Comparison of ENCODE assay signal across 8 mouse cellular contexts in the genomic region with DNA sequence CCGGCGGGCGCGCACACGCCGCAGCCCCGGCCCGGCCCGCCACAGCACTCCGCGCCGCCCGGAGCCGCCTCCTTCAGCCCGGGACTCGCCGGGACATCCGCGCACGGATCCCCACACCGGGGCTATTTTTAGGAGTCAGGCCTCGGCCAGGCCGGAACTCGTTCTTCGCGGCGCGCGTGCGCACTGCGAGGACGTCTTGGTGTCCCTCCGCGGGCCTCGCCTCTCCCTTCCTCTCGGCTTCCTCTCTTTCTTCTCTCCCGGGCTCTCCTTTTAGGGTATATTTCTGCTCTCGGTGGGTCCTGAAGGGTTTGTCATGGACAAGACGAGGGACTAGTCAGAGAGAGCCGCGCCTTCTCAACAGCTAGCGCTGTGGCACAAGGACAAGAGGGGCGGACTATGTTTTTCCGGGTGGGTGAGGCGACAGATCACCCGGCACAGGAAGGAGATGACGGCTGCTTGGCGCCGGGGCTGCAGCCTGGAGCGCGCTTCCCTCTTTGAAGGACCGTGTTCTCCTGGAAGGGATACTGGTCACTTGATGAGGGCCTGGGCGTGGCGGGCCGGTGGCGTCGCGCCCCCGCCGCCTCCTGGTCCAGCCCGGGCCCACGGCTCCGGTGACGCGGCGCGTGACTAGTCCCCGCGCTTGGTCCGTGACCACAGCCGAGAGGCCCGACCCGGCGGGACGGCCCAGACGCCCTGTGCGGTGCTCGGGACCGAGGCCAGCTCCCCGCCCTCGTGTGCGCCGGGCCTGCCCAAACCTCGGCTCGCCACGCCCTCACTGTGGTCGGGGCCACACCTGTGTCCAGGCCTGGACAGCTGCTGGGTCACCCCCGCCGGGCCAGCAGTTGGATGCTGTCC. TPM values are rescaled to one million over a fixed set of nuclear protein-coding genes. Genes with fewer than 3 reads are reported as not detected.
DNase-seq lines count a peak whose midpoint lies in the region; ATAC-seq lines count a peak whose summit lies in the region.

A gene (minus strand): TSS at position 130 of the 855 bp plus-strand sequence.

- peaks cover 3% of the 10 kb centered on the region for H3K4me1 ChIP-seq in brown adipose tissue, adult 24 weeks (ENCODE audit: control insufficient read depth, insufficient read depth, insufficient read length, low read length)
- peaks cover 43% of the 10 kb centered on the region for H3K4me1 ChIP-seq in heart, embryonic 13.5 days
- H3K4me1 ChIP-seq in liver, embryonic 12.5 days = peaks cover 41% of the 10 kb centered on the region
- H3K4me1 ChIP-seq in stomach, embryonic 15.5 days = peaks cover 7% of the 10 kb centered on the region; the same call in 1 of the 2 replicates

- peak within 1 kb of the TSS; percentile 78 for H3K4me2 ChIP-seq in heart, embryonic 13.5 days
- peak within 1 kb of the TSS; percentile 99 for H3K4me2 ChIP-seq in liver, embryonic 12.5 days
- H3K4me2 ChIP-seq in stomach, embryonic 15.5 days = peak within 1 kb of the TSS; percentile 93

- no peaks in the 10 kb centered on the region for H3K27me3 ChIP-seq in heart, embryonic 13.5 days (replicated peaks)
- H3K27me3 ChIP-seq in liver, embryonic 12.5 days (replicated peaks) = no peaks in the 10 kb centered on the region
- no peaks in the 10 kb centered on the region for H3K27me3 ChIP-seq in stomach, embryonic 15.5 days (replicated peaks)

- peak within 1 kb of the TSS; percentile 86 for H3K4me3 ChIP-seq in brown adipose tissue, adult 24 weeks (ENCODE audit: insufficient read depth, low read depth, low read length)
- peak within 1 kb of the TSS; percentile 98 for H3K4me3 ChIP-seq in heart, embryonic 13.5 days
- H3K4me3 ChIP-seq in liver, embryonic 12.5 days = peak within 1 kb of the TSS; percentile 89
- H3K4me3 ChIP-seq in stomach, embryonic 15.5 days (replicated peaks) = peak within 1 kb of the TSS; percentile 91

- peak within 1 kb of the TSS; percentile 100 for H3K9ac ChIP-seq in heart, embryonic 13.5 days
- H3K9ac ChIP-seq in liver, embryonic 12.5 days = peak within 1 kb of the TSS; percentile 97
- H3K9ac ChIP-seq in stomach, embryonic 15.5 days = peak within 1 kb of the TSS; percentile 97

- H3K36me3 ChIP-seq in heart, embryonic 13.5 days = no peaks in the 10 kb centered on the region
- H3K36me3 ChIP-seq in liver, embryonic 12.5 days = no peaks in the 10 kb centered on the region
- H3K36me3 ChIP-seq in stomach, embryonic 15.5 days = no peaks in the 10 kb centered on the region

- peak within 1 kb of the TSS; percentile 100 for H3K27ac ChIP-seq in brown adipose tissue, adult 24 weeks (replicated peaks; ENCODE audit: low read depth, low read length)
- H3K27ac ChIP-seq in heart, embryonic 13.5 days (replicated peaks) = peak within 1 kb of the TSS; percentile 100
- peak within 1 kb of the TSS; percentile 95 for H3K27ac ChIP-seq in liver, embryonic 12.5 days
- H3K27ac ChIP-seq in stomach, embryonic 15.5 days = peak within 1 kb of the TSS; percentile 99

- peak; percentile 83 for ATAC-seq in heart, embryonic 13.5 days (ENCODE audit: extremely low read depth, insufficient number of reproducible peaks, low FRiP score, low TSS enrichment)
- ATAC-seq in liver, embryonic 12.5 days = peak; percentile 88
- peak; percentile 91 for ATAC-seq in stomach, embryonic 15.5 days (ENCODE audit: insufficient read depth, low FRiP score, low read depth)

- WGBS in heart, embryonic 13.5 days = under 1% methylated on average over 88 of the region's 89 CpGs
- WGBS in liver, embryonic 12.5 days (ENCODE audit: insufficient replicate concordance) = 2% methylated on average over 86 of the region's 89 CpGs
- WGBS in stomach, embryonic 15.5 days = under 1% methylated on average over 85 of the region's 89 CpGs

- H3K9me3 ChIP-seq in heart, embryonic 13.5 days = no peaks in the 10 kb centered on the region
- H3K9me3 ChIP-seq in liver, embryonic 12.5 days (replicated peaks) = no peaks in the 10 kb centered on the region
- no peaks in the 10 kb centered on the region for H3K9me3 ChIP-seq in stomach, embryonic 15.5 days

- DNase-seq in CD4-positive, CD25-positive, alpha-beta regulatory T cell, adult 2 months (ENCODE audit: low read depth, low spot score) = peak; percentile 96
- peak; percentile 37 for DNase-seq in fat pad, adult 2 months (ENCODE audit: extremely low read depth, low read depth, low spot score)
- DNase-seq in kidney, postnatal 10 days = peak; percentile 98
- DNase-seq in natural killer cell, adult 2 months (ENCODE audit: low spot score in 2 of 2) = peak; percentile 93 to 94

RNA-seq across cellular contexts. Expression of the gene that starts here (rescaled TPM):
- polyA plus RNA-seq in brown adipose tissue, adult 24 weeks (2012; ENCODE audit: insufficient read depth, insufficient read length, missing spikeins) = 28.5 and 38.9 TPM in 2 replicates
- 73.7 and 82.1 TPM in 2 replicates for polyA plus RNA-seq in heart, embryonic 13.5 days (2015; fragmentation: Nextera tagmentation; extraction: Ambion mirVana)
- 15.0 and 16.6 TPM in 2 replicates for polyA plus RNA-seq in liver, embryonic 12.5 days (2016; fragmentation: Nextera tagmentation; extraction: Ambion mirVana)
- 36.0 and 38.4 TPM in 2 replicates for polyA plus RNA-seq in stomach, embryonic 15.5 days (2015; fragmentation: Nextera tagmentation; extraction: Ambion mirVana)

Comparison
In these comparisons a context has a peak if more than half of its experiments do, and no peak if none do; other contexts are left out.
1. Peak in every context shown above with its lines: DNase-seq, ATAC-seq, H3K4me3 ChIP-seq and H3K27ac ChIP-seq.
2. DNase-seq: peak in every context shown above with its lines; median percentile 98 in kidney, postnatal 10 days; 96 in CD4-positive, CD25-positive, alpha-beta regulatory T cell, adult 2 months; 94 in natural killer cell, adult 2 months; 37 in fat pad, adult 2 months.